Mouse (Mus musculus) heart, adult 2 months (tissue): ENCODE data around the gene Dnajc13.

Experiments
- CTCF ChIP-seq: fragments of 200-600 bp; IDR thresholded peaks from 2 replicates; pipeline ENCODE4 v1.8.1; 2022; ENCODE audit warnings: antibody characterized with exemption, mild to moderate bottlenecking, moderate library complexity
- POLR2A ChIP-seq: fragments of 200-500 bp; IDR thresholded peaks from 2 replicates; pipeline ENCODE4 v1.6.1; 2011; ENCODE audit warnings: mild to moderate bottlenecking, low read depth, low read length, control low read depth; ENCODE audit not compliant: insufficient read depth

- no peak for TF ChIP-seq CTCF
- TF ChIP-seq POLR2A = no peak
Measured at GRCm38 (mm10) chr9:104169986-104170385, 92.7 kb downstream of the Dnajc13 start.
